Mouse (Mus musculus): Measurements from ENCODE around the gene Ercc2.

- TF ChIP-seq GATA1 (IDR thresholded peaks at IDR 0.05; ENCODE audit: low read length) (no peak), TAL1 (IDR thresholded peaks at IDR 0.05; ENCODE audit: low read length) (no peak)
These were observed 48.6 kb downstream of the Ercc2 start for GRCm38 (mm10) chr7:19430402-19430801.

Measured in erythroblast, embryonic 14.5 days (primary cell).